Mouse (Mus musculus) CD8-positive naive resting alpha-beta T cell, adult 2 months (primary cell): ENCODE data around the gene Six2.

Source experiments
- DNase-seq, 2 experiments: peaks; one replicate each; pipeline ENCODE4 v3.0.0; 2022; ENCODE audit warnings: low read depth in 2 of 2, low spot score in 2 of 2

The Six2 gene

DNA sequence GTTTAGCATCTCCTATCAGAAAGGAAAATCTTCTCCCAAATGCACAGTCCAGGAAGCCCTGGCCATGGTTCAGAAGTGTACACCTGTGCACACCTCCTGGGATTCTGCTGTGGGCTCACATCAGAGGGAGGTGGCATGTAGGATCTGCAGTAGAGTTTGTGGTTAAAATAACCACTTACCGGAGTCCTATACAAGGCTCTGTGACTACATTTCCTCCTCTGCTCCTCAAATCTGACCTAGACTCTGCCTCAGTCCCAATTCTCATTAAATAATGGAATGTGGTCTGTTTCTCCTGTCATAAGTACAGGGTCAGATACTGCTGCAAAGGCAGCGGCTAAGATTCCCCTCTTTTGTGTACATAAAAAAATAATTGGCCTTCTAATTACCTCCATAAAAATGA lies 23.9 kb downstream of the Six2 start:
- DNase-seq, result no peak

DNA sequence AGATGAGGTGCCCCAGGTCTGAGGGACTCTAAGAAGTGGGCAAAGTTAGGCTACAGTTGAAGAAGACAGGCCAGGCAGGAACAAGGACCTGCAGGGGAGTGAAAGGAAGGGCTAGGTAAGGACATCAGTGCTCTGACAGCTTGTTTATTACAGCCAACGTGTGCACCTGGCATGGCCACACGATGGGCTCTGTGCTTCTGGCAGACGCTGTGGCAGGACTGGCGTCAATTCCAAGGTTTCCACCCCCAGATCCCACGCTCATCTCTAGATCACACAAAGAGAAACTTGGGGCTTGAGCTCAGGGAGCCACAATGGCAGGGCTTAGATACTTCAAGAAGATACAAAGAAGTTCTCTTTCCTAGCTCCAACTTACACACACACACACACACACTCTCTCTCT lies 26.6 kb downstream of the Six2 start:
- no peak for DNase-seq

GRCm38 (mm10) chr17:85660016-85660415 lies 28.1 kb downstream of the Six2 start:
- DNase-seq, result no peak

- DNase-seq, result no peak
These were observed 42.1 kb downstream of the Six2 start for GRCm38 (mm10) chr17:85645718-85646665.

DNA sequence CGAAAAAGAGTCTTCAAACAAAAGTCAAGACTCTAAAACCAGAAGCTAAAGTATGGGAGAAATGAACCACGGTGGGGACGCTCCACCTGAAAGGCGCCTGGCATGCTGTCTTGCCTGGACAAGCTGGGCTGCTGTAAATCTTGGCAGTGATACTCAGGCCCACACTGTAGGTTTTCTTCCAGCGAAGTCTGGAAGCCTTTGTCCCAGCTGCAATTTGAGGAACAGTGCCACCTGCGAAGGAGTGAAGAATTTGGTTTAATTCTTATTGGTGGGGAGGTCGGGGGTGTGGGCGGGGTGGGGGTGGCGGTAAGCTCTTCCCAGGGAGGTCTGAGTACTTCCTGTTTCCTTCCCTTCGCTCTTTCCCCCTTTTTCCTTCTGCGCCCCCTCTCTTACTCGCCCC lies 42.8 kb downstream of the Six2 start:
- no peak for DNase-seq

DNA sequence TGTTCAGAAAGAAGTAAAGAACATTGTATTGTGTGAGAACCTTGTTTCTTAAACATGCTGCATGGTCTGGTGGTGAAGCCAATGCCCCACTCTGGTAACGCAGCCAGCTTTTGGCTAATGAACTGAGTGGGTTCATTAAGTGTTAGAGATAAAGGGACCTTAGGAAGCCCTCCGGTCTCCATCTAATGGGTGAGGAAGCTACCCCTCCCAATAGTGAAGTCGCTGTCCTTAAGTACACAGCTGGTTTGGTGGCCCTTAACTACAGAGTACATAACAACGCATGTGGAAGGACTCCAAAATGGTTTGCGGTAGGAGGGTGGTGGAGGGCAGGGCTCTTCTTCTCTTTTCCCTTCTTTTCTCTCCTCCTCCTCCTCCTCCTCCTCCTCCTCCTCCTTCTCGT lies 50.2 kb downstream of the Six2 start:
- DNase-seq, result no peak
